Mouse (Mus musculus) left cerebral cortex, postnatal 14 days (tissue): Measurements from ENCODE around the gene Col16a1. TPM values are rescaled to one million over a fixed set of nuclear protein-coding genes. Genes with fewer than 3 reads are reported as not detected.

ENCODE experiments used
- DNase-seq, 2 experiments: peaks; one replicate each; pipeline ENCODE4 v3.0.0; 2021 to 2022; ENCODE audit warnings: low spot score in 2 of 2, mixed read lengths in 1 of 2
- intact Hi-C: fragments of 180-260 bp; cut with DNase I; formaldehyde crosslinking; loops from one replicate; pipeline ENCODE4 v1.15.1; 2025
- long read RNA-seq, 2 experiments: library from polyadenylated mRNA; stranded (forward); transcript quantifications; one replicate each; pipeline ENCODE4 v2.0.0; 2021
- total RNA-seq, 2 experiments: library from RNA; stranded (reverse); gene quantifications; 2 replicates each; pipeline ENCODE4 v1.2.3; 2021

Gene Col16a1
- total RNA-seq = 10 to 100 TPM; 12.2 to 17.8 TPM
- long read RNA-seq, experiment 1, partial matches to known transcripts = 1 of 3 reads
- long read RNA-seq, experiment 1, other reads (novel, unspliced or antisense) = 2 of 3 reads
- long read RNA-seq, experiment 2, partial matches to known transcripts = 5 of 16 reads
- long read RNA-seq, experiment 2, other reads (novel, unspliced or antisense) = 11 of 16 reads

DNA sequence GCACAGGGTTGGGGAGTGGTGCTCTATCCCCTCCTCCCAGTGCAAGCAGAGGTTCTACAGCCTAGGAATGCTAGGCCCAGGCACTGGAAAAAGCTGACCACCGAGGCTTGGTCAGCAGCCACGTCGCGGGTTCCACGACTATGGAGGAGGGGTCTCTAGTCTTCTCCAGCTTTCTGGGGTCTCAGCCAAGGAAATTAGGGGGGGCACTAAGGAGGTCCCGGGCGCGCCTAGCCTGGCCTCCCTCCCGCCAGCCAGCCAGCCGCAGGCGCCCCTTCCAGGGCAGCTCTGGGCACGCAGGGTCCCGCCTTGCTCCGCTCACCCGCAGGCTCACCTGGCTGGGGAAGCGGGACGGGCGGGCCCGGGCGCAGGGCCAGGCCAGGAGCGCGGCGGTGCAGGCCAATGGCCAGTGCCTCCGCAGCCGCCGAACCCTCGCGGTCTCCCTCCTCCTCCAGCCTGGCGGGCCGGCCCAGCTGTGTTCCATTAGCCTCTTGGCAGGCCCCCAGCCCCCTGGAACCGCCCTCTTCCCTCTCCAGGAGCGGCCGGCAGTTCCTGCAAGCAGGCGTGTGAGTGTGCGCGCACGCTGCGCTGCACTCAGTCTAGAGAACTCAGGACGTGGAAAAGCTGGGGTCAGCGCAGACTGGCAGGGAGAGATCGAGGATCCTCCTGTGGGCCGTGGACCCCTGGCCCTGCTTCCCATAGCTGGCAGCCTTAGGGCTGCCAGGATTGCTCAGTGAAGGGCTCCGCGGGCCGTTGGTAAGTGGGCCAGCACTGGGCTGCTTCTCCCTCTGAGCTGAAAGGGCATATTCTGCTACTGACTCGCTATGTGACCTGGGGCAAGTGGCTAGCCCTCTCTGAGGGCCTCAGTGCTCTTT, at the start of gene Col16a1:
Col16a1 (plus strand) TSS at position 510 of the 872 bp plus-strand sequence.
- peak; percentile 77 to 78 for DNase-seq
- intact Hi-C loops = no loop called here

DNA sequence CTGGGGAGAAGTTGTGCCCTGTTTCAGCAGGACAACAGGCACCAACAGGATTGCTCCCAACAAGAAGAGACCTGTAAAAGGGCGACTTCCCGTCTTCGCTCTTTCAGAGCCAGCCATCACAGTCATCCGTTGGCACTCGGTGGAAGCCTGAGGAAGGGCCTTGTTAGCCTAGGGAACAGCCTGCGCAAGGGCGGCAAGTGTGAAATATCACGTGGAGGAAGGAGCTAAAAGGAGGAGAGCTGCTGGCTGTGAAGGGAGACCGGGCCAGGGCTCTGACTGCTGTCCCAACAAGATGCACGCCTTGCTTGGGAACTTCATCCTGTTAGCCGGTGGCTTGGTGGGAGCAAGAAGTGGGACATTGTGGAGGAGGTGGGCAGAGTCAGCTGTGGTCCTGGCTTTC, 49.5 kb upstream of the Col16a1 start:
- DNase-seq = peak in 1 of 2 experiments; percentile 48
- intact Hi-C loops = no loop called here

DNA sequence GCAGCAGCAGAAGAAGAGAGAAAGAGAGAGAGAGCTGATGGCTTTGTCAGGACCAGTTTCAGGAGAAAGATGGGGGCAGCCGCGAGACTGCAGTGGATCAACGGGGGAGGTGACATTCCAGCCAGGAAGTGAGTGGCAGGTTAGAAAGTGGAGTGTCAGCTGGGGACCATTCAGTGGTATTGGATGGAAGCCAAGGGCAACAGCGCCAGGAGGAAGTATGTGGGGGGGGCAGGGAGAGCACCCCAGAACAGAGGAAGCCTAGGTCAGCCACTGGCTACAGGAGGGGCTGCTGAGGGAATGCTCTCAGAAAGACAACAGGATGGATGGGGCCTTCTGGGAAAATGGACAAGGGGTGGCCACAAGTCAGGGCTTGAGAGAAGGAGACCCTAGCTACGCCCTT, 45.9 kb upstream of the Col16a1 start:
- DNase-seq = no peak
- intact Hi-C loops = no loop called here

- DNase-seq = peak; percentile 63 to 83
- intact Hi-C loops = no loop called here
These were observed 45.5 kb upstream of the Col16a1 start for GRCm38 (mm10) chr4:130002157-130002556.

- peak; percentile 44 to 75 for DNase-seq
- intact Hi-C loops = no loop called here
These were observed 42.0 kb upstream of the Col16a1 start for GRCm38 (mm10) chr4:130005593-130005992.

GRCm38 (mm10) chr4:130006533-130006932, 41.1 kb upstream of the Col16a1 start:
- no peak for DNase-seq
- intact Hi-C loops = no loop called here

DNA sequence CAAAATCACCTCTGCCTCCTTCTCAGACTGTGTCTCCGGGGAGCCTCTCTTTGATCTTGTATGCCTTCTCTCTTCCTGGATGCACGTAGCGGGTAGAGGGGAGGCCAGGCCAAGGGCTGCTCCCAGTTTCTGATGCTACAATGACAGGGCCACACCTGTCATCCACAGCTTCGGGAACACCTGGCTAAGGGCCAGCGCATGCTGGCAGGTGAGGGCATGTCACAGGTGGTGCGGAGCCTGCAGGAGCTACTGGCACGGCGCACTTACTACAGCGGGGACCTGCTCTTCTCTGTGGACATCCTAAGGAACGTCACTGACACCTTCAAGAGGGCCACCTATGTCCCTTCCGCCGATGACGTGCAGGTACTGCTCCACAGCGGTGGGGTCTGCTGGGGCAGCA, 38.6 kb upstream of the Col16a1 start:
- intact Hi-C loops = no loop called here
- no peak for DNase-seq

GRCm38 (mm10) chr4:130010723-130011122, 36.9 kb upstream of the Col16a1 start:
- intact Hi-C loops = no loop called here
- no peak for DNase-seq

- intact Hi-C loops = no loop called here
- DNase-seq = no peak
These were observed 35.4 kb upstream of the Col16a1 start for GRCm38 (mm10) chr4:130012234-130012633.

GRCm38 (mm10) chr4:130013111-130013510, 34.5 kb upstream of the Col16a1 start:
- intact Hi-C loops = no loop called here
- DNase-seq = peak; percentile 71 to 80

GRCm38 (mm10) chr4:130016010-130016409, 31.6 kb upstream of the Col16a1 start:
- DNase-seq = no peak
- intact Hi-C loops = no loop called here

DNA sequence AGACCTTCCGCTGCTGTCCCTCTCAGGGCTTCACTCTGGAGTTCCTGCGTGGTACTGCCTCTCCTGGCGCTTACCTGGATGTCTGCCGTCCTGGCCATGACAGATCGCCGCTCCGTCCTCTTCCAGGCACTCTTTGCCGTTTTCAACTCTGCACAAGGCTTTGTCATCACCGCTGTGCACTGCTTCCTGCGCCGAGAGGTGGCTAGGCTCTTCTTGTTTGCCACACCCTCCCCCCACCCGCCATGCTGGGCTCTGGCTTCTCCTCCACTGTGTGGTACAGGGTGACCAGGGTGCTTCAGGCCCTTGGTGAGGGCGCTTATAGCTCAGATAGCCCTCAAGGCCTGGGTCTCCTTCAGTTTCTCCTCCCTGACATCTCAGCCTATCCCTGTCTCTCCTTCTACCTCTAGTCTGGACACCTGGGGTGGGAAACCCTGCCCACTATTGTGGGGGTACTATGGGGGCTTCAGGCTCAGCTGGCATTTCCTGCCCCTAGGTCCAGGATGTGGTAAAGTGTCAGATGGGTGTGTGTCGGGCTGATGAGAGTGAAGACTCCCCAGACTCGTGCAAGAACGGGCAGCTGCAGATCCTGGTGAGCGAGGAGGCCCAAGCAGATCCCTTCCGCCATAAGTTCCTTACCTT, 30.5 kb upstream of the Col16a1 start:
- DNase-seq = no peak
- intact Hi-C loops = no loop called here

DNA sequence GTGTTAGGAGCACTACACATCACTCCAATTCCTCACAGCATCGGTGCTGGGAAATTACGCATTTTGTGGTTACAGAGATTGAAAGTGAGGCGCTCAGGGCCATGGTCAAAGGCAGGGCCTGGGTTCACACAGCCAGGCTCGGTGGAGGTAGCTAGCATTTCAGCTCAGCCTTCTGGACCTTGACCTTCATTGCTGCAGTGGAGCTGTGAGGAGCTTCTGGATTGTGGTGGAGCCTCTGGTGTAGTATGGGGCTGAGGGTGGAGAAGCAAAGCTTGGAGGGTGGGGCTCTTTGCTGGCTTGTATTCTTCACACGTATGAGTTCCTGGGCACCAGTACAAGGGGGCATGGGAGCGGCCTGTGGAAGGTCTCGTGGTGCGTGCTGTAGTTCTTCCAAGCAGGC, 24.7 kb upstream of the Col16a1 start:
- DNase-seq = no peak
- intact Hi-C loops = no loop called here

GRCm38 (mm10) chr4:130023511-130024231, 24.0 kb upstream of the Col16a1 start:
- peak in 1 of 2 experiments; percentile 72 for DNase-seq
- intact Hi-C loops = no loop called here

DNA sequence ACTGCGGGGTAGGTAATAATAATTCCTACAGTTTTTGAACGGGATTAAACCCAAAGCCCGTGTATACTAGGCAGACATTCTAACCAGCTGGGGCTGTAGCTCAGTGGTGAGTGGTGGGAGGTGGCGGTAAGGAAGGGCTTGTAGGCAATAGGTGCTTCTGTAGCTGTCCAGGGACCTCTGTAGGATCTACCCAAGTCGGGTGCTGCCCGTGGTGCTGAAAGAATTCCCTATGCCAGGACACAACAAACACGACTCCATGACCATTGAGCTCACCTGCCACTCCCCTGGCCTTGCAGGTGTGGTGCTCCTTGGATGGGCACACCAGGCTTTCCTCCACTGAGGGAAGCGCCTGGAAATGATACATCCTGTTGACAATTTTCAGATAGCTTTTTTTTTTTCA, 22.1 kb upstream of the Col16a1 start:
- no peak for DNase-seq
- intact Hi-C loops = no loop called here

GRCm38 (mm10) chr4:130031146-130031545, 16.5 kb upstream of the Col16a1 start:
- intact Hi-C loops = no loop called here
- DNase-seq = no peak

DNA sequence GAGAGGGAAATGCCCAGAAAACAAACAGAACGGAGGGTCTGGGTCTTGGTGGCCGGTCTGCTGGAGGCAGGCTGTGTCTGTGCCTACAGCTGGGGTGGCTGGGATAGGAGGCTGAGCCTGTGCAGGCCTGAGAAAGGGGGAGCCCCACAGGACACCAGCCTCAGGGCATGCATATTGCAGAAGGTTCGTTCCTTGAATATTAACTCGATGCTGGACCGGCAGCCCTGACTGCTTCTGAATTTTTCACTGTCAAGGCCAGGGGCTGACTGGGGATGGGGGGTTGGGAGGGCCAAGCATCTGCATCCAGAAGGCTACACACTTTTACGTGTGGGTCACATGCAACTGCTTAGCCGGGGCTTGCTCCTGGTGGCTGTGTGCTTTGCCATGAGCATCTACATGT, 14.1 kb upstream of the Col16a1 start:
- intact Hi-C loops = no loop called here
- DNase-seq = no peak

DNA sequence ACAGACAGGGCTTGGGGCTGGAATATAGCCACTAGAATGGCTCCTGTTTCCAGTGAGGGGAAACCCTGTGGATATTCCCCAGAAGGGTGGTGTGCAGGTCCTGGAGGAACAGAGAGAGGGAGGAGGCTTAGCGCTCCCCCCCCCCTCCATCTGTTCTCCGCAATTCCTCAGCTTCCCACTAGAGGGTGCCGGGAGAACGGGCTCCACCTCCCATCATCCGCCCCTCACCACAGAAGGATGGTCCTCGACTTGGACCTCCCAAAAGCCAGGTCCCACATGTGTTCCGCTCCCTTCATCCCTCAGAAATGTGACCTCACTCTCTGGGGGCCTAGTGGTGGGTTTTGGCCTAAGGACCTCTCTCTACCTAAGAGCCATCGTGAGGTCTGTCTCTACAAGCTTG, 11.5 kb upstream of the Col16a1 start:
- intact Hi-C loops = loop anchor here (1.0 kb wide), 1 partner anchor 51 kb away; no protein-coding TSS in a partner anchor

DNA sequence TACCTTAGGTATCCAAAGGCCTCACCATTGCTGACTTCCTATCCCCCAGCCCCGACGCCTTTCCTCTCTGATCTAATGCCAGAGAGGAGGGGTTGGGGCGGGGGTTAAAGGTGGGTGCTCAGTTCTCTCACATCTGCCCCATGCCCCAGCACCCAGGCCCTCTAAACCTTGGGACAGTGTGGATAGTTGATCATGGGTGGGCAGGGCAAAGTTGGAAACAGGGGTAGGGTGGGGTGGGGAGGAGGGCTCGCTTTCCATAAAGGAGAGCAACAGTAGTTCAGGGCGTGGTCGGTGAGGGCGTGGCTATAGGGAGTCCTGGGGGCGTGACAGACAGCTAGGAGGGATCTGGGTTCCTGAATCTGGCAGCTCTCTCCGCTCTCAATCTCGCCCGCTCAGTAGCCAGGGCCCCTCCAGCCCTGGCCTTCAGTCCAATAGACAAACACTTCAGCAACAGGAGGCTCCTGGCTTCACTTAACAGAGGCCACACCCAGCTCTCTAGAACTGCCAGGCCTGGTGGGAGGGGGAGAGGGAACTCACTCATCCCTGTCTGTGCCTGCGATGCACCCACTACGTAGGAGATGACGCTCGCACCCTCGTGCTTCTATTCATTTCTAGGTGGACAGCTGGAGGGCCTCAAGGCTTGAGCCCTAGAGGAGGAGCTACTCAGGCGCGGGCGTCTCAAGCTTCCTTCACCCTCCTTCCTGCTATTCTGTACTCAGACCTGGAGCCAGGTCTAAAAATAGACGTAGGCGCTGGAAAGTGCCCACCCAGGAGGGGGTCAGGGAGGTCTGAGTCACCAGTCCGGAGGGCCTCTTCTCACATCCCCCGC, 10.9 kb upstream of the Col16a1 start:
- DNase-seq = peak; percentile 69 to 86
- intact Hi-C loops = loop anchor here (1.0 kb wide), 1 partner anchor 51 kb away; no protein-coding TSS in a partner anchor

More for the DNA sequence above, 11.5 kb upstream of the Col16a1 start:
- DNase-seq = peak; percentile 55 to 63
